Mouse (Mus musculus): ENCODE measurements around the gene Mok. TPM values are rescaled to one million over a fixed set of nuclear protein-coding genes. Genes with fewer than 3 reads are reported as not detected.

Mok gene
- 0.27 and 0.34 TPM in 2 replicates for polyA plus RNA-seq (2015; fragmentation: Nextera tagmentation; extraction: Ambion mirVana)

GRCm38 (mm10) chr12:110840348-110841198 lies at the start of gene Mok:
Gene Mok (minus strand): TSS chr12:110840939.
- Histone ChIP-seq H3K36me3 (ENCODE audit: control insufficient read depth, insufficient read depth) (no peaks in the 10 kb centered on the region), H3K4me2 (ENCODE audit: low read depth, low read length) (peak within 1 kb of the TSS; percentile 92), H3K27me3 (ENCODE audit: control insufficient read depth, insufficient read depth, low read depth, low read length) (peaks cover 8% of the 10 kb centered on the region), H3K4me1 (ENCODE audit: control insufficient read depth, low read depth, low read length) (peaks cover 19% of the 10 kb centered on the region), H3K9me3 (replicated peaks; ENCODE audit: control insufficient read depth, low read length) (no peaks in the 10 kb centered on the region), H3K9ac (ENCODE audit: low read depth, low read length) (peak within 1 kb of the TSS; percentile 72), H3K4me3 (ENCODE audit: low read depth, low read length) (peak within 1 kb of the TSS; percentile 83), H3K27ac (ENCODE audit: low read length) (no peak within 1 kb of the TSS)
- ATAC-seq (ENCODE audit: low read depth), result peak; percentile 33
- under 1% methylated on average over 71 of the region's 71 CpGs for WGBS (ENCODE audit: insufficient replicate concordance)

GRCm38 (mm10) chr12:110889036-110890020 lies 48.6 kb upstream of the Mok start, which contains the start of the genes Cinp and Tecpr2:
Gene Cinp (minus strand): TSS chr12:110889145.
Gene Tecpr2 (plus strand): TSS chr12:110889264.
- ATAC-seq (ENCODE audit: low read depth), result peak; percentile 97
- peak within 1 kb of the TSS; percentile 97 for H3K4me2 ChIP-seq (ENCODE audit: low read depth, low read length)
- no peaks in the 10 kb centered on the region for H3K36me3 ChIP-seq (ENCODE audit: control insufficient read depth, insufficient read depth)
- under 1% methylated on average over 71 of the region's 74 CpGs for WGBS (ENCODE audit: insufficient replicate concordance)
- H3K9me3 ChIP-seq (replicated peaks; ENCODE audit: control insufficient read depth, low read length), result no peaks in the 10 kb centered on the region
- peak within 1 kb of the TSS; percentile 71 for H3K9ac ChIP-seq (ENCODE audit: low read depth, low read length)
- H3K4me3 ChIP-seq (ENCODE audit: low read depth, low read length), result peak within 1 kb of the TSS; percentile 71
- peaks cover 37% of the 10 kb centered on the region for H3K4me1 ChIP-seq (ENCODE audit: control insufficient read depth, low read depth, low read length)
- no peaks in the 10 kb centered on the region for H3K27me3 ChIP-seq (ENCODE audit: control insufficient read depth, insufficient read depth, low read depth, low read length)
- H3K27ac ChIP-seq (ENCODE audit: low read length), result peak within 1 kb of the TSS; percentile 95

- no peaks in the 10 kb centered on the region for H3K36me3 ChIP-seq (ENCODE audit: control insufficient read depth, insufficient read depth)
- peak overlapping the region; percentile 71 for H3K9ac ChIP-seq (ENCODE audit: low read depth, low read length)
- H3K4me1 ChIP-seq (ENCODE audit: control insufficient read depth, low read depth, low read length), result peaks cover 37% of the 10 kb centered on the region
- H3K4me2 ChIP-seq (ENCODE audit: low read depth, low read length), result peak overlapping the region; percentile 97
- peak; percentile 9 for ATAC-seq (ENCODE audit: low read depth)
- no peaks in the 10 kb centered on the region for H3K27me3 ChIP-seq (ENCODE audit: control insufficient read depth, insufficient read depth, low read depth, low read length)
- H3K4me3 ChIP-seq (ENCODE audit: low read depth, low read length), result peak overlapping the region; percentile 71
- WGBS (ENCODE audit: insufficient replicate concordance), result 0% methylated on average over 25 of the region's 25 CpGs
- no peaks in the 10 kb centered on the region for H3K9me3 ChIP-seq (replicated peaks; ENCODE audit: control insufficient read depth, low read length)
- H3K27ac ChIP-seq (ENCODE audit: low read length), result peak overlapping the region; percentile 50
Observed at GRCm38 (mm10) chr12:110888606-110889005, 47.9 kb upstream of the Mok start.

GRCm38 (mm10) chr12:110888106-110888505 lies 47.4 kb upstream of the Mok start:
- peak overlapping the region; percentile 71 for H3K4me3 ChIP-seq (ENCODE audit: low read depth, low read length)
- no peaks in the 10 kb centered on the region for H3K9me3 ChIP-seq (replicated peaks; ENCODE audit: control insufficient read depth, low read length)
- H3K4me2 ChIP-seq (ENCODE audit: low read depth, low read length), result peak overlapping the region; percentile 97
- no peaks in the 10 kb centered on the region for H3K36me3 ChIP-seq (ENCODE audit: control insufficient read depth, insufficient read depth)
- peaks cover 37% of the 10 kb centered on the region for H3K4me1 ChIP-seq (ENCODE audit: control insufficient read depth, low read depth, low read length)
- no peaks in the 10 kb centered on the region for H3K27me3 ChIP-seq (ENCODE audit: control insufficient read depth, insufficient read depth, low read depth, low read length)
- peak overlapping the region; percentile 71 for H3K9ac ChIP-seq (ENCODE audit: low read depth, low read length)
- H3K27ac ChIP-seq (ENCODE audit: low read length), result peak overlapping the region; percentile 50; the same call in 1 of the 2 replicates
- ATAC-seq (ENCODE audit: low read depth), result no peak
- 12% methylated on average over 12 of the region's 12 CpGs for WGBS (ENCODE audit: insufficient replicate concordance)

GRCm38 (mm10) chr12:110885251-110885650 lies 44.5 kb upstream of the Mok start:
- no peak overlapping the region for H3K4me3 ChIP-seq (ENCODE audit: low read depth, low read length)
- H3K9ac ChIP-seq (ENCODE audit: low read depth, low read length), result no peak overlapping the region
- no peaks in the 10 kb centered on the region for H3K27me3 ChIP-seq (ENCODE audit: control insufficient read depth, insufficient read depth, low read depth, low read length)
- no peak overlapping the region for H3K27ac ChIP-seq (ENCODE audit: low read length)
- H3K9me3 ChIP-seq (replicated peaks; ENCODE audit: control insufficient read depth, low read length), result no peaks in the 10 kb centered on the region
- H3K4me2 ChIP-seq (ENCODE audit: low read depth, low read length), result no peak overlapping the region
- no peak for ATAC-seq (ENCODE audit: low read depth)
- peaks cover 22% of the 10 kb centered on the region for H3K4me1 ChIP-seq (ENCODE audit: control insufficient read depth, low read depth, low read length)
- WGBS (ENCODE audit: insufficient replicate concordance), result 82% methylated on average over 2 of the region's 2 CpGs
- H3K36me3 ChIP-seq (ENCODE audit: control insufficient read depth, insufficient read depth), result peaks cover 4% of the 10 kb centered on the region; the same call in 1 of the 2 replicates

GRCm38 (mm10) chr12:110882291-110882690 lies 41.6 kb upstream of the Mok start:
- 88% methylated on average over 7 of the region's 7 CpGs for WGBS (ENCODE audit: insufficient replicate concordance)

GRCm38 (mm10) chr12:110875351-110875750 lies 34.6 kb upstream of the Mok start:
- Histone ChIP-seq H3K9me3 (replicated peaks; ENCODE audit: control insufficient read depth, low read length) (no peaks in the 10 kb centered on the region), H3K4me3 (ENCODE audit: low read depth, low read length) (no peak overlapping the region), H3K36me3 (ENCODE audit: control insufficient read depth, insufficient read depth) (peaks cover 19% of the 10 kb centered on the region), H3K4me1 (ENCODE audit: control insufficient read depth, low read depth, low read length) (peaks cover 10% of the 10 kb centered on the region), H3K27me3 (ENCODE audit: control insufficient read depth, insufficient read depth, low read depth, low read length) (no peaks in the 10 kb centered on the region), H3K27ac (ENCODE audit: low read length) (no peak overlapping the region), H3K9ac (ENCODE audit: low read depth, low read length) (no peak overlapping the region), H3K4me2 (ENCODE audit: low read depth, low read length) (no peak overlapping the region)
- no peak for ATAC-seq (ENCODE audit: low read depth)
- WGBS (ENCODE audit: insufficient replicate concordance), result 70% methylated on average over 2 of the region's 2 CpGs

More at GRCm38 (mm10) chr12:110882291-110882690, 41.6 kb upstream of the Mok start:
- Histone ChIP-seq H3K27ac (ENCODE audit: low read length) (no peak overlapping the region), H3K27me3 (ENCODE audit: control insufficient read depth, insufficient read depth, low read depth, low read length) (no peaks in the 10 kb centered on the region), H3K9me3 (replicated peaks; ENCODE audit: control insufficient read depth, low read length) (no peaks in the 10 kb centered on the region), H3K4me3 (ENCODE audit: low read depth, low read length) (no peak overlapping the region), H3K4me1 (ENCODE audit: control insufficient read depth, low read depth, low read length) (peaks cover 4% of the 10 kb centered on the region; the same call in 1 of the 2 replicates), H3K9ac (ENCODE audit: low read depth, low read length) (no peak overlapping the region), H3K4me2 (ENCODE audit: low read depth, low read length) (no peak overlapping the region), H3K36me3 (ENCODE audit: control insufficient read depth, insufficient read depth) (peaks cover 18% of the 10 kb centered on the region)
- no peak for ATAC-seq (ENCODE audit: low read depth)

- peaks cover 25% of the 10 kb centered on the region for H3K4me1 ChIP-seq (ENCODE audit: control insufficient read depth, low read depth, low read length)
- H3K9ac ChIP-seq (ENCODE audit: low read depth, low read length), result no peak overlapping the region
- no peaks in the 10 kb centered on the region for H3K9me3 ChIP-seq (replicated peaks; ENCODE audit: control insufficient read depth, low read length)
- H3K4me3 ChIP-seq (ENCODE audit: low read depth, low read length), result no peak overlapping the region
- no peak overlapping the region for H3K4me2 ChIP-seq (ENCODE audit: low read depth, low read length)
- 71% methylated on average over 5 of the region's 5 CpGs for WGBS (ENCODE audit: insufficient replicate concordance)
- no peak overlapping the region for H3K27ac ChIP-seq (ENCODE audit: low read length)
- ATAC-seq (ENCODE audit: low read depth), result peak; percentile 50
- no peaks in the 10 kb centered on the region for H3K27me3 ChIP-seq (ENCODE audit: control insufficient read depth, insufficient read depth, low read depth, low read length)
- H3K36me3 ChIP-seq (ENCODE audit: control insufficient read depth, insufficient read depth), result peaks cover 4% of the 10 kb centered on the region
Observed at GRCm38 (mm10) chr12:110871247-110871646, 30.5 kb upstream of the Mok start.
